Comparison of ENCODE assay signal across 31 mouse cellular contexts in the genomic region with DNA sequence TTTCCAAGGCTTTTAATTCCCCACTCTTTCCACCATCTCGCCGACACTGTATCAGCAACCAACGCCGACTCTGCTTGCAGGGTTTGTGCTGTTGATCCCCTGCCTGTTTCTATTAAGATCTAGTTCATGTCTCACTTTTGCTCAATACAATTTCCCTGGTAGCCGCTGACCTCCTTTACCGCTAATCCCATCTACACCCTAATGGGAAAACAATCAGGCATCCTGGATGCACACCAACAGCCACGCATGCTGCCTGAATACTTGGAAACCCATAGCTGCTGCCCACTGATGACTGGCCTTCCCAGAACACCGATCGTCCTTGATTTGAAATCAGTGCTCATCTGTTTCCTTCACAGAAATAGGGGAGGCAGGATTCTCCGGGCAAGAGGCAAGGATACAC.
A peak's percentile ranks its signal among the peaks of the same experiment; 100 is the strongest.
DNase-seq lines count a peak whose midpoint lies in the region; ATAC-seq lines count a peak whose summit lies in the region.
"Had no signal": no experiment of that assay in that cellular context is flagged by ENCODE, and none has a peak within 500 bp of the region (broad histone marks: within the 10 kb centered on the region; RNA-seq: fewer than 3 reads in every experiment).

No protein-coding gene starts in this region.

- no peak overlapping the region for H3K4me2 ChIP-seq in midbrain, embryonic 11.5 days
- no peak overlapping the region for H3K4me2 ChIP-seq in midbrain, embryonic 13.5 days (replicated peaks)
- H3K4me2 ChIP-seq: embryonic facial prominence, embryonic 12.5 days; heart, embryonic 12.5 days; hindbrain, embryonic 13.5 days; lung, embryonic 14.5 days; neural tube, embryonic 13.5 days had no signal

- no peak overlapping the region for H3K4me3 ChIP-seq in midbrain, embryonic 11.5 days (ENCODE audit: low read depth, low read length)
- H3K4me3 ChIP-seq in midbrain, embryonic 13.5 days (replicated peaks), result no peak overlapping the region
- H3K4me3 ChIP-seq: embryonic facial prominence, embryonic 12.5 days; heart, adult 2 months; heart, embryonic 12.5 days; hindbrain, embryonic 13.5 days; midbrain, embryonic 10.5 days; neural tube, embryonic 13.5 days had no signal

- no peaks in the 10 kb centered on the region for H3K9me3 ChIP-seq in midbrain, embryonic 11.5 days (ENCODE audit: control insufficient read depth, low read length)
- no peaks in the 10 kb centered on the region for H3K9me3 ChIP-seq in midbrain, embryonic 13.5 days
- H3K9me3 ChIP-seq: embryonic facial prominence, embryonic 12.5 days; heart, embryonic 12.5 days; hindbrain, embryonic 13.5 days; midbrain, embryonic 10.5 days; neural tube, embryonic 13.5 days had no signal

- DNase-seq in cerebellum, adult 11-12 months, result peak; percentile 4
- peak; percentile 83 for DNase-seq in midbrain, embryonic 11.5 days (ENCODE audit: low spot score, missing footprints)
- DNase-seq in cerebellum, postnatal 25 days, result peak; percentile 5 to 25
- no peak for DNase-seq in adrenal gland, adult 2 months
- DNase-seq in B cell, adult 2 months, result no peak
- DNase-seq: adrenal gland, postnatal 36 days; embryo, embryonic 11 days; gastrocnemius, postnatal 36 days; heart, adult 2 months; heart, postnatal 4 days; kidney, adult 8-10 months; layer of hippocampus, postnatal 36 days; liver; lung, embryonic 14.5 days; lung, postnatal 14 days; spleen, adult 18-20 months; thymus, postnatal 14 days had no signal

- no peaks in the 10 kb centered on the region for H3K36me3 ChIP-seq in midbrain, embryonic 11.5 days (ENCODE audit: control insufficient read depth, insufficient read depth, low read length)
- no peaks in the 10 kb centered on the region for H3K36me3 ChIP-seq in midbrain, embryonic 13.5 days
- H3K36me3 ChIP-seq: embryonic facial prominence, embryonic 12.5 days; G1E; heart, embryonic 12.5 days; hindbrain, embryonic 13.5 days; midbrain, embryonic 10.5 days; neural tube, embryonic 13.5 days had no signal

- no peak for ATAC-seq in cerebellum, adult (ENCODE audit: insufficient number of reproducible peaks, low FRiP score, low TSS enrichment)
- ATAC-seq in midbrain, embryonic 11.5 days (ENCODE audit: low FRiP score), result no peak
- no peak for ATAC-seq in midbrain, embryonic 13.5 days
- ATAC-seq in monocyte, adult 5-6 weeks (replicated peaks; ENCODE audit: insufficient number of reproducible peaks, low FRiP score, low TSS enrichment, poor library complexity, severe bottlenecking), result no peak
- ATAC-seq: forebrain, embryonic 14.5 days; intestine, embryonic 16.5 days; Patski had no signal

- no peaks in the 10 kb centered on the region for H3K27me3 ChIP-seq in midbrain, embryonic 11.5 days (ENCODE audit: control insufficient read depth, insufficient read depth, low read length)
- no peaks in the 10 kb centered on the region for H3K27me3 ChIP-seq in midbrain, embryonic 13.5 days
- H3K27me3 ChIP-seq: embryonic facial prominence, embryonic 12.5 days; heart, embryonic 12.5 days; hindbrain, embryonic 13.5 days; neural tube, embryonic 13.5 days had no signal

- no peaks in the 10 kb centered on the region for H3K4me1 ChIP-seq in midbrain, embryonic 11.5 days (ENCODE audit: control insufficient read depth, insufficient read depth, low read length)
- H3K4me1 ChIP-seq in midbrain, embryonic 13.5 days (replicated peaks), result peaks cover 19% of the 10 kb centered on the region
- H3K4me1 ChIP-seq: embryonic facial prominence, embryonic 12.5 days; heart, embryonic 12.5 days; neural tube, embryonic 13.5 days had no signal

- WGBS in midbrain, embryonic 11.5 days, result 71% methylated on average over 10 of the region's 10 CpGs
- WGBS in midbrain, embryonic 13.5 days, result 66% methylated on average over 10 of the region's 10 CpGs

- H3K27ac ChIP-seq in midbrain, embryonic 11.5 days (ENCODE audit: low read depth, low read length), result no peak overlapping the region
- H3K27ac ChIP-seq in midbrain, embryonic 13.5 days, result no peak overlapping the region
- H3K27ac ChIP-seq: embryonic facial prominence, embryonic 12.5 days; heart, adult 2 months; hindbrain, embryonic 13.5 days; kidney, postnatal 0 days; liver, embryonic 14.5 days; midbrain, embryonic 10.5 days; neural tube, embryonic 13.5 days had no signal

- H3K9ac ChIP-seq in midbrain, embryonic 11.5 days (ENCODE audit: low read length), result no peak overlapping the region
- H3K9ac ChIP-seq in midbrain, embryonic 13.5 days (replicated peaks), result no peak overlapping the region
- H3K9ac ChIP-seq: embryonic facial prominence, embryonic 12.5 days; heart, embryonic 12.5 days; hindbrain, embryonic 13.5 days; liver, embryonic 14.5 days; lung, embryonic 14.5 days; neural tube, embryonic 13.5 days had no signal

Comparison
In these comparisons a context has a peak if more than half of its experiments do, and no peak if none do; other contexts are left out.
1. DNase-seq: peak in cerebellum, adult 11-12 months (single experiment), midbrain, embryonic 11.5 days (single experiment) and cerebellum, postnatal 25 days (2 of 2); none in adrenal gland, adult 2 months (single experiment) and B cell, adult 2 months (0 of 2).